Mouse (Mus musculus) urinary bladder, postnatal 4 days (tissue): Measurements from ENCODE around the gene Thap3.
A peak's percentile ranks its signal among the peaks of the same experiment; 100 is the strongest.
"Not testable (repeated sequence)": the region's sequence is repeated elsewhere in the genome, so short reads cannot be mapped to it uniquely, and the experiment has no call there.

Experiments used
- DNase-seq, 2 experiments: peaks; one replicate each; pipeline ENCODE4 v3.0.0; 2021 to 2022; ENCODE audit warnings: low spot score in 2 of 2

Gene Thap3

DNA sequence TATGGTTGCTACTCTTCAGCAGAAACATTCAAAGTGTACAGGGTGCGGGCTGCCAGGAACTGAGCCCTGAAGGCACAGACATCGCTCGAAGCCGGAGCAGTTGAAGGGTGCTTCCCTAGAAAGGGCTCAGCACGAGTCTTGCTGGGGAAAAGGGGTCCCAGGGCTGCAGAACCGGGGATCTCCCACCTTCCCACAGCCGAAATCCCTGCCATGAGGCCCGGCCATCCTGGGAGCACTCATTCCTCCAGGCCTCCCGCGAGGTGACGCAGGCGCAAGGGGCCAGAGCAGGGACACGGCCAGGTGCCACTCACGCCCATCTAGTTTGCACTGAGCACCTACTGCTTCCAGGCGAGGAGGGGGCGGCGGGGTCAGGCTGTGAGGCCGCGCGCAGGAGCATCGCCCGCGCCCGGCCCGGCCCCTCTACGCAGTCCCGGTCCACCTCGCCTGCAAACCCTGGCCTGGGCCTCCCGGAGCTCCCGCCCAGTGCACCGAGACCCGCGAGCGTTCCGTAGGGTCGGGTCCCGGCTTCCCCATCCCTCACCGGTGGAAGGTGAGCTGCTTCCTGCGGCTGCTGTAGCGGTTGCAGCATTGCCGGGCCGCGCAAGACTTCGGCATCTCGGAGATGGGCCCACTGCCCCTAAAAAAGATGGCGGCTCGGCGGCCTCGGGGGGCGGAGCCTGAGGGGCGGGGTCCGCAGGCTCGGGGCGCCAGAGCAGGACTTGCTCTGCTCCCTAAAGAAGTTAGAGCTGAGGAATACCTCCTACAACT is at the start of gene Thap3:
Gene Thap3 (minus strand): TSS at position 656 of the 768 bp plus-strand sequence.
- peak; percentile 80 to 82 for DNase-seq

DNA sequence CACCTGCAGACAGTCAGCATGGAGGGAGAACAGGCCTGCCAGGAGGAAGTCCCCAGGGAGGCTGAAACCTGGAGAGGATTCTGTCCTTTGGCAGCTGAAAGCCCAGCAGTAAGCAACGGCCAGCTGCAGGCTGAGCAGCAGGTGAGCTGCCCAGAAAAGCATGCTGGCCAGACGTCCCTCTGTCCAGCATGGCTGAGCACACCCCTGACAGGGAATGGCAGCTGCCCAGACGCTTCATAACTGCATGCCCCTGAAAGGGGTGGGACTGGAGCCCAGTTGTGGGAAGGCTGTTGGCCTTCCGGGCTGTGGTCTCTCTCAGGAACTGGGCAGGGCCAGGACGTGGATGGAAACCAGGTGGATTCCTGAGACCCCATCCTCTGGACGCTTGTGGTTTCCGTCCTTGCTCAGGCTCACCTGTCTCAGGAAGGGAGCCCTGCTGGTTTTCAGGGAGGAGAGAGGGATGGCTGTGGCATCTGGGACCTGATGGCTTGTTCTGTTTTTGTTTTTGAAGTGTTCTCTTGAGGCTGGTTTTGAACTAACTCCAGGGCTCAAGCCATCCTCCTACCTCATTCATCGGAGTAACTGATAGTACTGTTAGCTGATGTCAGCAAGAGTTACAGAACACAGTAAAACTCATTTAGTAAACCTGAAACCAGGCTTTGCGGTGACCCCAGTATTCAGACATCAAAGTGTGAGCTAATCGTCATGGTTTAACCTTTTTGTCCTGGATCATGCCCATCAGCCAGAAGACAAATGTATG is 49.6 kb upstream of the Thap3 start, which contains the start of gene Tas1r1:
Gene Tas1r1 (minus strand): TSS at position 344 of the 760 bp plus-strand sequence.
- DNase-seq, result no peak

DNA sequence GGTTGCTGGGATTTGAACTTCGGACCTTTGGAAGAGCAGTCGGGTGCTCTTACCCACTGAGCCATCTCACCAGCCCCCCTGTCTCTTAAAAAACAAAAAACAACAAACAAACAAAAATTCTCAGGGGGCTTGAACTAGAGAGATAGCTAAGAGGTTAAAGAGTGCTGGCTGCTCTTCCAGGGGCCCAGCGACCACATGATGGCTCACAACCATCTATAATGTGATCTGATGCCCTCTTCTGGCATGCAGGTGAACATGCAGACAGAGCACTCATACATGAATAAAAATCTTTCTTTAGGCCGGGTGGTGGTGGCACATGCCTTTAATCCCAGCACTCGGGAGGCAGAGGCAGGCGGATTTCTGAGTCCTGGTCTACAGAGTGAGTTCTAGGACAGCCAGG is 47.7 kb upstream of the Thap3 start:
- not testable (repeated sequence) for DNase-seq

DNA sequence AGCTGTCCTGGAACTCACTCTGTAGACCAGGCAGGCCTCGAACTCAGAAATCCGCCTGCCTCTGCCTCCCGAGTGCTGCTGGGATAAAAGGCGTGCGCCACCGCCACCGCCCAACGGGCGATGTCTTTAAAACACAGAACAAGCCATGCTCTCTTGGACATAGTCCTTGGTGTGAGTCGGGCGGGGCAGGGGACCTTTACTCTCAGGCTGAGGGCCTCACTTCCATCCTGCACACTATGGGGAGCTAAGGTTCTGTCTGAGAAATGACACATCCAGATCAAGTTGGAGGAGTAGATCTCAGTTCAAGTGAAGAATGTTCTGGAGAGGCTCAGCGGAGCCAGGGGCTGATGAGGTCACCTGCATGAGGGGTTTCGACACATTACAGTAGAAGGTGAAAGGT is 44.1 kb upstream of the Thap3 start:
- no peak for DNase-seq

DNA sequence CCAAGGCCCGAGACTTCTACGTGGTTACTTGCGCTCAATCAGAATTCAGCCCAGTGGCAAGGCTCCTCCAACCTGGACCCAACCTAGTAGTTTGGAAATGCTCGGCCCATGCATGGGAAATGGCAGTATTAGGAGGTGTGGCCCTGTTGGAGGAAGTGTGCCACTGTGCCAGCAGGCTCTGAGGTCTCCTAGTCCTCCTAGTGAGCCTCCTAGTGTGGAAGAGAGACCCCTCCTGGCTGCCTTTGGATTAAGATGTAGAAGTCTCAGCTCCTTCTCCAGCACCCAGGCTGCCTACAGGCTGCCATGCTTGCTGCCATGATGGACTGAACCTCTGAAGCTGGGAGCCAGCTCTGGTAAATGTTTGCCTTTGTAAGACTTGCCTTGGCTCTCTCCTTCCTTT is 41.2 kb upstream of the Thap3 start:
- no peak for DNase-seq

DNA sequence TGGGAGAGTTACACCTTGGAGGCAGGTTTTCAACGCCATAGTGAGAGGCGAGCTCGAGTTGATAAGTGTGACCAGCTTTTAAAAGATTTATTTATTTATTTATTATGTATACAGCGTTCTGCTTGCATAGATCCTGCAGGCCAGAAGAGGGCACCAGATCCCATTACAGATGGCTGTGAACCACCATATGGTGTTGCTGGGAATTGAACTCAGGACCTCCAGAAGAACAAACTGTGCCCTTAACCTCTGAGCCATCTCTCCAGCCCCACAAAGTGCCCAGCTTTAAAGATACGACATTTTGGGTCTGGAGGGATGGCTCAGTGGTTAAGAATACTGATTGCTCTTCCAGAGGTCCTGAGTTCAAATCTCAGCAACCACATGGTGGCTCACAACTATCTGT is 40.3 kb upstream of the Thap3 start:
- DNase-seq, result no peak

DNA sequence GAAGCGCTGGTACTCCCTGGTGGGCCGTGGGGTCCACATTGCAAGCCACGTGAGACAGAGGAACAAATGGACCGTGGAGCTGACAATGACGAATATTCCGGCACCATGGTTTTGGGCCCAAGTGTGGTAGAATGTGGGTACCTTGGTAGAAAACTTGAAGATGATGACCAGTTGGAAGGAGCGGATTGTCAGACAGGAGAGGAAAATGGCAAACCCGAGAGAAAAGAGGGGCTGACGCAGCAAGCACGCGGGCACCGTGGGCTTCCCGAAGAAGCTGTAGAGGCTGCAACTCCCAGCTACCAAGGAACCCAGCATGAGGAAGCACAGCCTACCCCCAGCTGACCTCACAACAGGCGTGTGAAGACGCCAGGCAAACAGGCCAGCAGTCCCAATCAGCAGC is 39.7 kb upstream of the Thap3 start:
- no peak for DNase-seq

DNA sequence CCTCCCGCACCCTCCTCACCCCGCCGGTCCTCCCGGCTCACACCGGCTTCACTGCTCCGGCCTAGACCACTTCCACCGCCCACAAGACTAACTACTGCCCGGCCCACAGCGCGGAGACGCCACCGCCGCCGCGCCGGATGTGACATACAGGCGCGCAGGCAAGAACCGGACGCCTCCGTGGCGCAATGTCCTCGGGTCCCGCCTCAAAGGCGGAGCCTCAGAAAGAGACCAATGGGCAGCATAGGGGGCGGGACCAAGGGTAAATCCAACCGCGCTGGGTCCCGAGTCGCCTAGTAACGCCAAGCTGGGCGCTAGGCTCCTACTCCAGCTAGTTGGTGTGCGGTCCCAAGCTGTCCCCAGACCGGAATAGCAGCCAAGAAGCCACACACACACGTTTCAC is 38.7 kb upstream of the Thap3 start, which contains the start of gene Zbtb48:
Gene Zbtb48 (minus strand): TSS at position 148 of the 400 bp plus-strand sequence.
- DNase-seq, result peak; percentile 92 to 94

DNA sequence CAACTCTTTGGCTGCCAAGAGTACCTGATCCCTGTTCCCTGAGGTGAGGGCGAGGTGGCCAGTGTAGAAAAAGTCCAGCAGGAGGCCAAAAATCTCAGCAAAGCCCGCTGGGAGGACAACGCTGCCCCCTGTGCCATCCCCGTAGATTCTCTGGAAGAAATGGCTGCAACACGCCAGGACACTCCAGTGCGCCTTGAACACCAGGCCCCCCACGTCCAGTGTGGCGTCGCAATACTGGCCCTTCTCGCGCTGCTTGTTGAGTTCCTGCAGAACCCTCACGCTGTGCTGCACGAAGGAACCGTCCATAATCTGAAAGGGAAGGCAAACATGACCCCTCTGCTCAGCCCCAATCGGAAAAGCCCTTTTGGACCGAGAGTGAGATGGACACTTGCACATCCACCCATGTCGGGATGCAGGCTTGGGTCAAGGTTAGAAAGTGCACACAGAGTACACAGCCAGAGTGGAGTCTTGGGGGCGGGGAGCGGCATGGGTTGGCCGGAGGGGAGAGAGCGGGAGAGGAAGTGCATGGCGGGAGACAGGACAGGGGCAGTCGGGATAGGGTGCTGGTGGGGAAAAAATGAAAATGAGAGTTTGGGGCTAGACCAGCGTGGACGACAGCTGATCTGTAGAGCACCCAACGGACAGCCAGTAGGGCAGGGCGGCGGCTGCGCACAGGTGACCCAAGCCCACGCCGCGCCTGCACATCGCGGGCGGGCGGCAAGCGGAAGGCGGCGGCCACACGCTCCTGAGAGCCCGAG is 38.1 kb upstream of the Thap3 start:
- DNase-seq, result peak in 1 of 2 experiments; percentile 62

- DNase-seq, result no peak
Observed at GRCm38 (mm10) chr4:152024525-152024924, 35.7 kb upstream of the Thap3 start.

DNA sequence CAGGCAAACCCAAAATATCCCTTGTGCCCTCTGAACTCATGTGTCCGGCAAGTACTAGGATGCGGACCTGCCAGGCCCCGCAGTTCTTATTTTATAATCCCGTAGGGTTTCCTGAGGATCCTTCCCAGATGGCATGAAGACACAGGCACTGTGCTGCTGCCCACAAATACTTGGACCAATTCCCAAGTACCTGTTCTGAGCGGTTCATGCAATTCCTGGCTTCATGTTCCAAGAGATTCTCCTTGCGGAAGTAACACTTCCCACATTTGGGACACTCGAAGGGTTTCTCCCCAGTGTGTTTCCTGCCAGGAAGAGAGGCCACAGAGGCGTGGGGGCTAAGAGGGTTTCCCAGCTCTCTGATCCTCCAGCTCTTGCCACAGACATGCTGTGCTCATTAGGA is 33.7 kb upstream of the Thap3 start:
- DNase-seq, result no peak

DNA sequence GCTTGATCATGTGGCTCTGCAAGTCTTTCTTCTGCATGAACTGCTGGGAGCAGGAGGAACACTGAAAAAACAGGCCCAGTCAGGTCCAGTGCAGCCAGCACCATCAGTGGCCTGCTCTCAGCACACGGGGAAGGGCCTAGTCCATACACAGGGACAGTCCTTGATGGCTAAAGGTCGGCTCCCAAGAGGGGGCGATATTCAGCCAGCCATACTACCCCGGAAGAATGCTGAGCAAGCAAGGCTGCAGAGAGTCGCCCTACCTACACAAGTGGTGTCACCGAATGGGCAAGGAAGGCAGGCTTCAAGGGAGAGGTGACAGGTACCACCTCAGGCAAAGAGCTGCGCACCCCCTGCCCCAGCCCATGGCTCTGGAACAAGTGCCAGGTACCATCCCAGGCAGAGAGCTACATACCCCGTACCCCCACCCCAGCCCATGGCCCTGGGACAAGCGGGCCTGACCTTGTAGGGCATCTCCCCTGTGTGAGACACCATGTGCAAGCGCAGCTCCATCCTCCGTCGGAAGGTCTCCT is 32.8 kb upstream of the Thap3 start:
- DNase-seq, result no peak

GRCm38 (mm10) chr4:152020024-152020423 is 31.2 kb upstream of the Thap3 start:
- DNase-seq, result no peak

- no peak for DNase-seq
Observed at GRCm38 (mm10) chr4:152019073-152019472, 30.3 kb upstream of the Thap3 start.

DNA sequence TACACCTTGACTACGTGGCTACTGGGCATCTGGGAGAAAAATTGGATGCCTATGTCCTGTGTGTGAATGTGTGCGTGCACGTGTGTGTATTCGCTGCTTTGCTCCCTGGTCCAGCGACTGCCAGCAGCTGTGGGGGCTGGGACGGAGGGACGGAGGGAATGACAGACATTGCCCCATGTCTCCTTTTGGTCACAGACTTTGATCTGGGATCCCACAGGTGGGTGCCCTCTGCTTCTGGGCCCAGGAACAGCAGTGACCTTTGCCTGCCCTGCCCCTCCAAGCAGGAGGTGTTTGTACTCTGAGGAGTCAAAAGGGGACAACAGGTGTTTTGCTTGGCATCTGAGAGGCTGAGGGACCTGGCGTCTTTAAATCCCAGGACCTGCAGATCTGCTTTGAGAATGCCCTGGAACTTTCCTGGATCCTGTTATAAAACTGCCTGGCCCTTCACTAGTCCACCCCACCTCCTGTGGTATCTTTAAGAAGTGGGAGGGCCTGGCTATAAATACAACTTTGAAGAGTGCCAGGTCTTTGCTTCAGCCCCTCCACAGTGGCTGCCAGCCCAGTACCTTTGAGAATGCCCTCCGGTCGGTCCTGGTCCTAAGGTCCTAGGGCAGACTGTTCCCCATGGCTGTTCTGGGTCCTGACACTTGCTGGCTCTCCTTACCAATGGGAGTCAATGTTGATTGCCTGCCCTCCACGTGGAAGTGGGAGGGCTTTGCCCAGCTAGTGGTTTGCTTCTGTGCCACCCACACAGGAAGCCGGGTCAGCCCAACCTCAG is 24.4 kb upstream of the Thap3 start:
- DNase-seq, result no peak

DNA sequence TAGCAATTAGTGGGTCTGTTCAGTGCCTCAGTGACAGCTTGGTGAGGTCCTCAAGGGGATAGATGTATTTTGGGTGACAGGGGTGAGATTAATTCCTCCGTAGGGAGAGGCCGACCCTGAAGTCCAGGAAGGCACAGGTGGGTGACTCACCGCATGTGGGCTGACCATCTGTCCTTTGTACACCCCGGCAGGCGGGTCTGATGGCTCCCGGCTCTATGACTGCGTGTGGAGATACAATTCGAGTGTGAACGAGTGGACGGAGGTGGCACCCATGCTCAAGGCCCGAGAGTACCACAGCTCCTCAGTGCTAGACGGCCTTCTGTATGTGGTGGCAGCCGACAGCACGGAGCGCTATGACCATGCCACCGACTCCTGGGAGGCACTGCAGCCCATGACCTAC is 23.3 kb upstream of the Thap3 start:
- DNase-seq, result no peak

GRCm38 (mm10) chr4:152011171-152011760 is 22.5 kb upstream of the Thap3 start:
- DNase-seq, result no peak

- DNase-seq, result no peak
Observed at GRCm38 (mm10) chr4:152010707-152011134, 21.9 kb upstream of the Thap3 start.

DNA sequence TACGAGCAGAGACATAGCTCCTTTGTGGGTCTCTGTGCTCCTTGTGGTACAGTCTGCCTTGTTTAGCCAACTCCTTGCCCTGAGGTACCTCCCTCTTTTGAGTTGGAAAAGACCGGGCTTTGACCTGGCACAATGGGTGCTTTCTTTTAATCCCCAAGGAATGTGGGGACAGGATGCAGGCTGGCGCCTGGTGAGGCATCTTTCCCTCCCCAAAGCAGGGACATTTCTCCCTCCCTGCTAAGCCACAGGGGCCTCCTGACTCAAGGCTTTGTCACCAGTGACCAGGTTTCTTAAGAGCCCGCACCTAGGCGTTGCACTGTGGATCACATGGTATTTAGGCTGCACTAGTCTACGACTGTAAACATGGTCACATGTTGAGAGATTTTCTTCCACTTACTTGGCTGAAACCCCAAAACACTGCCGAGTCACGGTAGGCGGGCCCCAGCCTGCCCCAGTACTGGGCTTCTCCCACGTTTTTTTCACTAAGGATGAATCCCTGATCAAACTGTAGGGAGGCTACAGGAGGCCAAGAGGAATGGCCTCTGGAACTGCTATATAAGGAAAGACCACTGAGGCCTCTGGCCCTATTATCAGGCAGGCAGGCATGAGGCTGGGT is 21.4 kb upstream of the Thap3 start:
- no peak for DNase-seq
